Mouse (Mus musculus) kidney, postnatal 36 days (tissue): ENCODE measurements at regions not wholly inside any gene's neighbourhood (a gene's known extent, or its start where the extent isn't known, plus 50 kb on each side); places are given as distances from the start of the nearest gene placed in this dataset.

ENCODE experiments used
- DNase-seq, 2 experiments: peaks; one replicate each; pipeline ENCODE4 v3.0.0; 2021 to 2022; ENCODE audit warnings: mixed read lengths in 2 of 2

DNA sequence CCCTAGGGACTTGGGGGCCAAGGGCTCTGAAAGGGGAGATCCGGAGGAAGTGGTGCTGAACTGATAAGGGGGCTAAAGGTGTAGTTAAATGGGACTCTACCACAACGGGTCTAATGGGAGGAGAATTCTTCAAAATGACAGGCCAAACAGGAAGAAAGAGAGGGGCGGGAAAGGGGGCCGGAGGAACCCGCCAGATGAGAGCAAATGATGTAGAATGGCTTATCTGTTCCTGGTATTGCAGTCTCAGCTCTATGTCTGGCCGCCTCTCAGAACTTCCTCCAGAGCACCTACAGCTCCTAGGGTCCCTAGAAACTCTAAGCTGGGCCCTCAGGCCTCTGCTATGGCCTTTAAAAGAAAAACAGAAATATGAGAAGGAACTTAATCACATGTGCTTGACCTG lies 306.8 kb downstream of the Phkb start:
- no peak for DNase-seq

DNA sequence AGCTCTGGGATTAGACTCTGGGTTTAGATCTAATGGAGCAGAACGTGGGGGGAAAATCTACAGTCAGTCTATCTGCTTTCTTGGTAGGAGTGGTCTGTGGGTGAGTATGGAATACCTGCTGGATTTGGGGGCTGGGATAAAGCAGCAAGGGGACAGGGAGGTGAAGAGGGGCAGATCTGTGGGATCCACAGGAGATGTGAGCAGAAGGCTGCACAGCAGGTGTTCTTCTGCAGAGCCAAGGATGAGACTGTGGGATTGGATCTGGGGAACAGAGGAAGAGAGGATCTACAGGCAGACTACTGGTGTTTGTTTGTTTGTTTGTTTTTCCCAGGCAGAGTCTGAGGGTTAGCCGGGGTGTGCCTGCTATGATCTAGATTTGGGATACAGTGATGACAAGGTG lies 284.5 kb downstream of the Phkb start:
- no peak for DNase-seq

DNA sequence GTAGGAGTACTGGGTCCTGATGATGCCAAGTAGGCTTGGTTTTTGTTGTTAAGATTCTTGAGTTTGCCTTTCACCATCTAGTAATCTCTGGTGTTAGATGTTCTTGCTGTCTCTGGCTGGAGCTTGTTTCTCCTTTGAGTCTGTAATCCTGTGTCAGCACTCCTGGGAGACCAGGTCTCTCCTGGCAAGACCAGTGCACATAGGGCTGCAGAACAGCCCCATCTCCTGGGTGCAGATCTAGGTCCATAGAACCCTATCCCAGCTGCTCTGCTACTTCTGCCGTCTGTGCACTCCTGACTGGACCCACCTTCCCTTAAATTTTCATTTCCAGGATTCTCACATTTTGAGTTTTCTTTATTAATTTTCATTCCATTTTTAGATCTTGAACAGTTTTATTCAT lies 283.9 kb downstream of the Phkb start:
- DNase-seq = no peak
